Mouse (Mus musculus) cerebellum, adult 11-12 months (tissue): ENCODE measurements around the gene Epha1.

Experiments used
- DNase-seq: peaks from one replicate; pipeline ENCODE4 v3.0.0; 2022

Epha1 gene

GRCm38 (mm10) chr6:42310427-42311053 is 62.5 kb downstream of the Epha1 start:
- DNase-seq, result no peak

GRCm38 (mm10) chr6:42309816-42310378 is 63.2 kb downstream of the Epha1 start:
- no peak for DNase-seq
